Mouse (Mus musculus): Measurements from ENCODE around the gene Pbp2.

Gene Pbp2

DNA sequence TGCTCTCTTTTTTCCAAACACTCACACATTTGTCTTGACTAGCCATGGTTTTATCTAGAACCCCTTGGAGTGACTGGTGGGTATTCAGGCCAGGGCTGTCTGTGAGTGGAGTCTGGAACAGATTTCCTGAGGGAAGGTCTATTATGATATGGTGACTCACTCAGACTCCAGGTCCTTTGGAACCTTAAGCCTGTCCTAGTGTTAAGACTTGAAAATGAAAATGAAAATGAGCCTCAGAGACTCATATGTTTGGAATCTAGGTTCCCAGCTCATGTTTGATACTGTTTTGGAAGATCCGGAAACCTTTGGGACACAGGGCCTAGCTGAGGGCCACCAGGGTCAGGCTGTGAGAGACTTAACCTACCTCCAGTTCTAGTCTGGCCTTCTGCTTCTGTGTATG is 44.1 kb downstream of the Pbp2 start:
- in situ Hi-C loops (cut with MboI; ENCODE audit: unreplicated experiment in 2 of 2) = no loop called here

DNA sequence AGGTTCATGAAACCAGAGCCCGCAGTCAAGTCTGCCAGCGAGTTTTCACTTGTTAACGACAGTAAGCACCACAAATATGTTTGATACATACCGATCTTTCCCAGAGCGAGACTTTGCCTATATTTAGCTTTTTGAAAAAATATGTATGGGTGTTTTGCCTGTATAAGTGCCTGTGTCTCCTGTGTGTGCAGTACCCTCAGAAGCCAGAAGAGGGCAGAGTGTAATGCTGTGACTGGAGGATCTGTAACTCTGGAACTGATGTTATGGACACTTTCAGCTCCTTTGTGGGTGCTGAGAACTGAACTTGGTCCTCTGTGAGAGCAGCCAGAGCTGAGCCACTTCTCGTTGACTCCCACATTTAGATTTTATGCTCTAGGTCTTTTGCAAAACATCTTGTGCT is 46.1 kb downstream of the Pbp2 start:
- in situ Hi-C loops (cut with MboI; ENCODE audit: unreplicated experiment in 2 of 2) = no loop called here

DNA sequence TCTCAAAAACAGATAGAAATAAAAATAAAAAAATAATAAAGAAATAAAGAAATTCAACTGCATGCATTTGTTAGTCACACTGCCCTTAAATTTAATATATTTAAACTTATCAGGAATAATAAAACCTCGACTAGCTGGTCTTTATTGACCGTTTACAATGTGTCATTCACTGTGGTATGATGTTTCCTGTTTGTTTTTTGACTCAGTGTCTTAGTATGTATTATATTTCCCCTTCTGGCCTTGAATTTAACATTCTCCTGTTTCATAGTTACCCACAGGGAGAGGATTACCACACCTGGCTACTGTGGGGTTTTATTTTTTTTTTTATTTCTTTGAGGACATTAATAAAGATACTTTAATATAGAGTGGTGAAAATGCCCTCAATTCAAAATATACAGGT is 47.6 kb downstream of the Pbp2 start:
- in situ Hi-C loops (cut with MboI; ENCODE audit: unreplicated experiment in 2 of 2) = no loop called here

DNA sequence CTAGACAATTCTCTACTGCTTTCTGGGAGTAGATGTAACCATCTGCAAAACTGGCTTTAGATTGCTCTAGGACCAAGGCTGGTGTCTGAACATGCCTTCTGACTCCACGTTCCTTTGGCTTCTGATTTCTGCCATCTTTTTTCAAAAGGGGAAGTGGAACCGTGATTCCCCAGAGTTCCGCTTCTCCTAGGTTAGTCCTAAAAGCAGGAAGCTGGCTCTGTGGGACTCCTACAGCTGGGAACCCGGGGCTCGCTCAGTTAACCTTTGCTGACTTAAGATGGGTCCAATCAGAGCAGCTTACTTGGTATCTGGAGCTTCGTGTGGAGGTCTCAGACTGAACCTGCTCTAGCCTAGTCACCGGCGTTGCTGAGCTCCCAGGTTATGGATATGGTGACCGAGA is 49.1 kb downstream of the Pbp2 start:
- in situ Hi-C loops (cut with MboI; ENCODE audit: unreplicated experiment in 2 of 2) = no loop called here

DNA sequence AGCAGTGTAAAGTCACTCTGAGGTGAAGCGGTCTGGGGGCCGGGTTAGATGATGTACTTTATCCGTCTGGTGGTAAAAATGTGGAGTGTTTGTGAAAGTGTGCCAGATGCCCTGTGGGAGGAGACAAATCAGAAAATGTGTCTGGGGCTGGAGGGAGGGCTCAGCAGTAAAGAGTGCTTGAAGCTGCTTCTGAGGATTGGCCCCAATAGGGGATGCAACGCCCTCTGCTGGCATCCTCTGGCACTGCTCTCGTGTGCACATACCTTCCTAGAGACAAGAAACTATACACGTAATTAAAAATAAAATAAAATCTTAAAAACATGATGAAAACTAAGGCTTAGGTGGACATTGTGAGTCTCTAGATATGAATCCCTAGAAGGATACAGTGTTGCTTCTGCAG is 49.8 kb downstream of the Pbp2 start:
- in situ Hi-C loops (cut with MboI; ENCODE audit: unreplicated experiment in 2 of 2) = no loop called here

All from v-Abl transformed pro-B cells (cell line).